In the genomic region with DNA sequence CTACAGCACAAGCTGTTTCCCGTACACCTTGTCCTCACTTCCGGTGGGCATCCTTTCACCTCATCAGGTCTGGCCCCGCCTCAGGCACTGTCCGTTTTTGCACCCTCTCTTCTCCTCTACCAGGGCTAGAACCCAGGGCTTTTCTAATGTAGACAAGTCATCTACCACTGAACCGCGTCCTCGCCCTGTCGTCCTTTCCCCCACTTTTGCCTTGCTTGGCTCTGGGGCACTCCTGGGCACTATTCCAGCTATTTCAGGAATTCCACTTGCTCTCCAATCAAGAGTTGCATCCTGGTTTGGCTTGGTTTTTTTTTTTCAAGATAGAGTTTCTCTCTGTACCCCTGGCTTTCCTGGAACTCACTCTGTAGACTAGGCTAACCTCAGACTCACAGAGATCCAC, we compare ENCODE assay signal across 10 mouse cellular contexts. TPM values are rescaled to one million over a fixed set of nuclear protein-coding genes. Genes with fewer than 3 reads are reported as not detected.
DNase-seq lines count a peak whose midpoint lies in the region; ATAC-seq and TF ChIP-seq lines count a peak whose summit lies in the region.
"Had no signal": no experiment of that assay in that cellular context is flagged by ENCODE, and none has a peak within 500 bp of the region (broad histone marks: within the 10 kb centered on the region; RNA-seq: fewer than 3 reads in every experiment).

No protein-coding gene starts in this region.

- peak overlapping the region; percentile 35; the same call in 1 of the 2 replicates for H3K4me3 ChIP-seq in small intestine, adult 2 months (ENCODE audit: low read depth, low read length)
- H3K4me3 ChIP-seq: liver, embryonic 12.5 days had no signal

- WGBS in small intestine, adult 2 months: 40% methylated on average over 8 of the region's 8 CpGs

- ATAC-seq in erythroid progenitor cell, adult 5-6 weeks (replicated peaks; ENCODE audit: low FRiP score, poor library complexity, severe bottlenecking): no peak
- ATAC-seq: liver, embryonic 12.5 days had no signal

- H3K4me1 ChIP-seq in small intestine, adult 2 months (ENCODE audit: control insufficient read depth, insufficient read depth, insufficient read length, low read length): peaks cover 16% of the 10 kb centered on the region

- no peaks in the 10 kb centered on the region for H3K36me3 ChIP-seq in small intestine, adult 2 months (ENCODE audit: control insufficient read depth, insufficient read depth, low read length)
- H3K36me3 ChIP-seq: liver, embryonic 12.5 days had no signal

- H3K27me3 ChIP-seq in small intestine, adult 2 months (ENCODE audit: control insufficient read depth, insufficient read depth, low read length): no peaks in the 10 kb centered on the region

- TF ChIP-seq CTCF in small intestine, adult 2 months (IDR thresholded peaks at IDR 0.05; ENCODE audit: extremely low read depth, insufficient read length, insufficient replicate concordance, low read depth, low read length): no peak

- peak; percentile 78 for DNase-seq in adrenal gland, adult 2 months
- no peak for DNase-seq in adrenal gland, adult 18-20 months (ENCODE audit: low spot score in 2 of 2)
- DNase-seq in urinary bladder, postnatal 14 days (ENCODE audit: low spot score): peak; percentile 28
- no peak for DNase-seq in urinary bladder, adult 2 months (ENCODE audit: low spot score)
- DNase-seq in kidney, postnatal 10 days: peak; percentile 56
- DNase-seq in embryo, embryonic 9.5 days (ENCODE audit: extremely low spot score): no peak
- DNase-seq: cerebellum, adult 11 months had no signal

- no peak for TF ChIP-seq POLR2A in small intestine, adult 2 months (IDR thresholded peaks at IDR 0.05; ENCODE audit: low read depth, low read length)

- peak overlapping the region; percentile 72; the same call in 1 of the 2 replicates for H3K27ac ChIP-seq in small intestine, adult 2 months (ENCODE audit: insufficient read depth, low read depth, low read length)
- H3K27ac ChIP-seq: liver, embryonic 12.5 days had no signal

RNA-seq across cellular contexts. Expression of gene Rtn4rl1, which starts 53.0 kb away (rescaled TPM):
- total RNA-seq in adrenal gland, adult 2 months (2021): 10 to 100 TPM; 29.2 to 58.9 TPM
- 48.1 and 62.9 TPM in 2 replicates for polyA plus RNA-seq in adrenal gland, adult 2 months (2012; rRNA removed)
- total RNA-seq in adrenal gland, adult 18-20 months (2021): 10 to 100 TPM; 27.7 to 33.2 TPM
- 23.3 and 34.8 TPM in 2 replicates for polyA plus RNA-seq in urinary bladder, adult 2 months (2012; rRNA removed)
- 8.6 and 11.8 TPM in 2 replicates for polyA plus RNA-seq in small intestine, adult 2 months (2012; rRNA removed)
- total RNA-seq in erythroid progenitor cell, adult 5-6 weeks (2015; ENCODE audit: low replicate concordance): 0.42 and 1.1 TPM in 2 replicates
- not detected in 2 replicates for total RNA-seq in erythroid progenitor cell, adult 5-6 weeks (2017; ENCODE audit: low replicate concordance)

RNA-seq across cellular contexts. Expression of gene Dph1, which starts 55.5 kb away (rescaled TPM):
- total RNA-seq in adrenal gland, adult 2 months (2021): 10 to 100 TPM; 32.3 to 37.4 TPM
- polyA plus RNA-seq in adrenal gland, adult 2 months (2012; rRNA removed): 72.0 and 87.5 TPM in 2 replicates
- 10 to 100 TPM; 23.4 to 34.5 TPM for total RNA-seq in adrenal gland, adult 18-20 months (2021)
- polyA plus RNA-seq in urinary bladder, adult 2 months (2012; rRNA removed): 20.1 and 26.6 TPM in 2 replicates
- polyA plus RNA-seq in small intestine, adult 2 months (2012; rRNA removed): 9.9 and 13.7 TPM in 2 replicates
- not detected in 2 replicates for total RNA-seq in erythroid progenitor cell, adult 5-6 weeks (2015; ENCODE audit: low replicate concordance)
- 1.1 and 6.3 TPM in 2 replicates for total RNA-seq in erythroid progenitor cell, adult 5-6 weeks (2017; ENCODE audit: low replicate concordance)

Comparison
In these comparisons a context has a peak if more than half of its experiments do, and no peak if none do; other contexts are left out.
1. DNase-seq: peak in adrenal gland, adult 2 months (single experiment), urinary bladder, postnatal 14 days (single experiment) and kidney, postnatal 10 days (single experiment); none in adrenal gland, adult 18-20 months (0 of 2), urinary bladder, adult 2 months (single experiment) and embryo, embryonic 9.5 days (single experiment).
2. RNA of gene Rtn4rl1, which starts 53.0 kb away (total RNA-seq): 29.2 to 58.9 TPM in adrenal gland, adult 2 months and 27.7 to 33.2 TPM in adrenal gland, adult 18-20 months; 0.42 to 1.1 TPM in erythroid progenitor cell, adult 5-6 weeks; every median in the first group is over 10 times any median in the second.